Mouse (Mus musculus) naive thymus-derived CD4-positive, alpha-beta T cell, adult 2 months (primary cell): ENCODE data around the gene Fam92b.

Source experiments
- DNase-seq: peaks from one replicate; pipeline ENCODE4 v3.0.0-alpha.2; 2011; ENCODE audit warnings: low read depth

Gene Fam92b

GRCm38 (mm10) chr8:120190107-120190809 lies 13.0 kb upstream of the Fam92b start:
- DNase-seq = no peak

GRCm38 (mm10) chr8:120189440-120189839 lies 12.2 kb upstream of the Fam92b start:
- DNase-seq = no peak

GRCm38 (mm10) chr8:120188510-120188909 lies 11.2 kb upstream of the Fam92b start:
- no peak for DNase-seq

- no peak for DNase-seq
Measured at GRCm38 (mm10) chr8:120186454-120186853, 9.2 kb upstream of the Fam92b start.

- no peak for DNase-seq
Measured at GRCm38 (mm10) chr8:120184850-120185792, 7.9 kb upstream of the Fam92b start.

GRCm38 (mm10) chr8:120184366-120184765 lies 7.1 kb upstream of the Fam92b start:
- DNase-seq = no peak

- no peak for DNase-seq
Measured at GRCm38 (mm10) chr8:120181861-120182414, 4.7 kb upstream of the Fam92b start.

- no peak for DNase-seq
Measured at GRCm38 (mm10) chr8:120181274-120181673, 4.0 kb upstream of the Fam92b start.

GRCm38 (mm10) chr8:120180445-120180970 lies 3.2 kb upstream of the Fam92b start:
- DNase-seq = no peak

GRCm38 (mm10) chr8:120179027-120179431 lies 1.8 kb upstream of the Fam92b start:
- DNase-seq = peak; percentile 92

- DNase-seq = peak; percentile 26
Measured at GRCm38 (mm10) chr8:120178124-120178514, 853 bp upstream of the Fam92b start.

GRCm38 (mm10) chr8:120176605-120177004 lies 661 bp downstream of the Fam92b start:
- no peak for DNase-seq

- DNase-seq = no peak
Measured at GRCm38 (mm10) chr8:120174606-120175005, 2.7 kb downstream of the Fam92b start.

GRCm38 (mm10) chr8:120173195-120173594 lies 4.1 kb downstream of the Fam92b start:
- DNase-seq = no peak

GRCm38 (mm10) chr8:120169119-120169518 lies 8.1 kb downstream of the Fam92b start:
- DNase-seq = no peak

- DNase-seq = no peak
Measured at GRCm38 (mm10) chr8:120167821-120168220, 9.4 kb downstream of the Fam92b start.

GRCm38 (mm10) chr8:120167136-120167535 lies 10.1 kb downstream of the Fam92b start:
- no peak for DNase-seq

GRCm38 (mm10) chr8:120164026-120164425 lies 13.2 kb downstream of the Fam92b start:
- DNase-seq = no peak

GRCm38 (mm10) chr8:120163376-120163775 lies 13.9 kb downstream of the Fam92b start:
- no peak for DNase-seq

- DNase-seq = no peak
Measured at GRCm38 (mm10) chr8:120162404-120162752, 14.9 kb downstream of the Fam92b start.

- no peak for DNase-seq
Measured at GRCm38 (mm10) chr8:120161658-120162403, 15.4 kb downstream of the Fam92b start.

GRCm38 (mm10) chr8:120160366-120160765 lies 16.9 kb downstream of the Fam92b start:
- DNase-seq = no peak
